Mouse (Mus musculus): Measurements from ENCODE around the gene Aebp1.

The Aebp1 gene

DNA sequence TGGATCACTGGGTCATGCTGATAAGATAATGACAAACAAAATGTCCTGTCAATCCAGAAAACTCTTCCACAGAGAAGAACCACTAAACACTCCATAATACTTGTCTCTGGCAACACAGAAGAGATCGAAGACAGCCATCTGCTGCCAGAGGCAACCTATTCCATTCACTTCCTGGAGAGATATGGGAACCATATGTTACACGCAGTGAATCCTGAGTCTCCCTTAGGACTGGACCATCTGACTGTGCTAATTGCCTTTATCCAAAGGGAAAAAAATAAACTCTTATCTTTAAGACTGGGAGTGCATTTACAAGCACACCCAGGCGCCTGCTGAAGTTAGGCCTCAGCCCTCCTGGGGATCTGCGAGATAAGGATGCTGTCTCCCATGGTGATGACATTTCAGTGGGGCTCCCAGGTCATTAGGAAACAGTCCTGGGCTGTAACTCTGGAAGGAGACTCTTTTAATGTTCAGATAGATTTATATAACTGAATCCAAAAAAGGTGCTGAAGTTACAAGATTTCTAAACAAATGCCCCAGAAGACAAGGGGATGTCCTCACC, 31.1 kb downstream of the Aebp1 start:
- intact Hi-C loops (cut with DNase I), result no loop called here

DNA sequence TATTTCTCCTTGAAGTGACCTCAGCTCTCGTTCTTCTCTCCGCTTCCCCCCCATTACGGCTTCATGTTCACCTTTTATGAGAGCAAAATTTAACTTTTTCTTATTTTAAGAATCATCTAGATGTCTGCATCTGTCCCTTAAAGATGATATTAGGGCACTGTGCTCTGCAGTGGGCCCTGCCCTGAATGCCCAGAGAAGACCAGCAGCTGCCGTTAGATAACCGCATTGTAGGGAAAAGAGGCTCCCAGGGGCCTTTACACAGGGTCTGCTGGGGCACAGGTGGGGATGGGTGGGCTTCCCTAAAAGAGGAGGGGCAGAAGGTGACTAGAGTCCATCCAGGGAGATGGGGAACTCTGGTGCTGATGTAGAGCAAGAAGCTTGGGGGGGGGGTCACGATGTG, 32.1 kb downstream of the Aebp1 start:
- intact Hi-C loops (cut with DNase I), result no loop called here

DNA sequence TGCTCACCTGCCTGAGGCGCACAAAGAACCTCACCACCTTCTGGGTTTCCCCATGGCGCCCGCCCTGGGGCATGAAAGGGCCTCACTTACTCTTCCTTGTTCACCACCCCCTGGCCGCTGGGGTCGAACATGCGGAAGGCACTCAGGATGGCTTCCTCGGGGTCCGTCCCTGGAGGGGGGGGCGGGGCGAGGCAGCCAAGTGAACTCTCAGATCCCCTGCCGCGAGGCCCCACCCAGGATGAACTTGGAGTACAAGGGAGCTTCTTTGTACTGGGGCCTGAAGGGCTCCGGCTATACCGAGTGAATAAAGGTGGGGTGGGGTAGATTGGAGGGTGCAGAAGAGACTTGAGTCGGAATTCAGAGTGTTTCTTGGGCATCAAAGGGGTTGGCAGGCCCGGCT, 35.5 kb downstream of the Aebp1 start:
- intact Hi-C loops (cut with DNase I), result no loop called here

DNA sequence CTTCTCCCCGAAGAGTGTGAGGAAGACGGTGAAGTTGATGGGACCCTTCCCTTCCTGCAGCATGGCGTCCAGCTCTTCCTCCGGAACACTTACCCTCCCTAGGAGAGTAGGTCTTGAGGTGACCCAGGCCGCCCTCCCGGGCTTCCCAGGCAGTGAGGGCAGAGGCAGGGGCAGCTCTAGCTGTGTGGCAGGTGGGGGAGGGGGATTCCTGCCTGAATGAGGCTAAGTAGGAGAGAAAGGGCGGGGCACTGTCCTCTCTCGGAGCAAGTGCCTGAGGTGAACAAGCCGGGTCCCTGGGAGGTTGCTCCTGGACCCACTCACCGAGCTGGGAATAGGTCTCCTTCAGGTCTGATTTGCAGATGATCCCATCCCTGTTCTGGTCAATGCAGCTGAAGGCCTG, 36.1 kb downstream of the Aebp1 start:
- intact Hi-C loops (cut with DNase I), result no loop called here

DNA sequence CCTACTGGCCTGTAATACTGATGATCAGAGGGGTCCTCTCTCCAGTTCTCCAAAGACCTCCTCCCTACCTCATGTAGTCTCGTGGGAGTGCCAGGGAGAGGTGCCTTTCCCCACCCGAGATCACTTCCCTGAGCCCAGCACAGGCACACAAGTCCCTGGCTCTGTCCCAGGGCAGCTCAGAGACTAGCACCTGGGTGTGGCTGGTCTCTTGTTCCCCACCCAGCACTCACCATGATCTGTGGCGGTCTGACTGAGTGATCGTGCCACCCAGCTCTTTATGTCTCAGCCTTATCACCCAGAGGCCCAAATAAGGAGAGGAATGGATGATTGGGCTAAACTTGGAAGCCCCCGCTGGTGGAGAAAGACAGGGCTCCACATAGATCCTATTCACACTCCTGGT, 36.8 kb downstream of the Aebp1 start, which contains the start of gene Myl7:
Gene Myl7, minus strand, starts transcription at position 252 of the 400 bp plus-strand sequence.
- intact Hi-C loops (cut with DNase I), result no loop called here

DNA sequence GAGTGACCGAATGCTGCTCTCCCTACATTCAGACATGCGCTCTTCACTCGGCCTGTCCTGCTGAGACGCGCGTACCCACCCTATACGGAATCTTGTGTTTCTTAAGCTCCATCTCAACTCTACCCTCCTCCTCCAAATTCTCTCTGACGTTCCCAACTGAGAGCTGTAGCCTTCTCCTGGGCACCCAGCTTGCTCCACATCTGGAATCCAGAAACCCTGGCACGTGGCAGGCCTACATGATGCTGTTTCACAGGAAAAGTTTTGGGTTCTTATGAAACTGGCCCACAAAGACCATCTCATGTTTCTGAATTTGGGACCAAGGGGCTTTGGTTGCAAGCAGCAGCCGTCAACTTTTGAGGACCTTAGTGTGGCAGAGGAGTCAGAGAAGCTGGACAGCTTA, 37.5 kb downstream of the Aebp1 start:
- intact Hi-C loops (cut with DNase I), result no loop called here

DNA sequence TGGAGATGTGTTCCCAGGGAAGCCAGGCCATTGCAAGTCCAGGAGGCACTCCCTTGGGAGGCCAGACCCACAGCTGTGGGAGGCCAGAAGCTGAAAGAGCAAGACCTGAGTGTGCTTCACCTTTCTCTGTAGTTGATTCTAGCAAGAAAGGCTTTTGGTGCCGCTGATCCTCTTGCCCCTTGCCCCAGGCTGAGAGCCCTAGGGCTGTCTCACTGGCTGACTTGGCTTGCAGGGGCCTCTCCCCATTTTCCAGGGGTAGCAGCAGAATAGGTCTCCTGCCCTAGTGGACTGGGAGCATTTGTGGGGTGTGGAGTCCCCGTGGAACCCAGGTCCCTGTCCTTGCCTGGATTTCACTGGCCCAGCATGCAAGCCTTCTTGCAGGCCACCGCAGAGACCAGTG, 39.6 kb downstream of the Aebp1 start:
- intact Hi-C loops (cut with DNase I), result no loop called here

DNA sequence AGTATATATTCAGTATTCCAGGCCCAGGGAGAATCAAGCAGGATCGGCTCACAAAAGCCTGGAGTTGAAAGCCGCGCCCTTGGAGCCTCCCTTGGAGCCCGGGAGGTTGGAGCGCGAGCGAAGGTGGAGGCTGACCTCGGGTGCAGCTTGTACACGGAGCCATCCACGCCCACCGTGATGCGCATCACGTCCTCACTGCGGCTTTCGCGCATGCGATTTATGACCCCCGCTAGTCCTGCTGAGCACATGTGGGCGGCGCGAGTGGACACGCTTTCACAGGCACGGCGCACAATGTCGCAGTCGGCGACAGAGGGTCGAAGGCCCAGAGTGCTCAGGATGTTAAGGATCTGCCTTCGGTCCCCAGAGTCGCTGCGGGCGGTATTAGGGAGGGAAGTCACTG, 40.2 kb downstream of the Aebp1 start:
- intact Hi-C loops (cut with DNase I), result no loop called here

DNA sequence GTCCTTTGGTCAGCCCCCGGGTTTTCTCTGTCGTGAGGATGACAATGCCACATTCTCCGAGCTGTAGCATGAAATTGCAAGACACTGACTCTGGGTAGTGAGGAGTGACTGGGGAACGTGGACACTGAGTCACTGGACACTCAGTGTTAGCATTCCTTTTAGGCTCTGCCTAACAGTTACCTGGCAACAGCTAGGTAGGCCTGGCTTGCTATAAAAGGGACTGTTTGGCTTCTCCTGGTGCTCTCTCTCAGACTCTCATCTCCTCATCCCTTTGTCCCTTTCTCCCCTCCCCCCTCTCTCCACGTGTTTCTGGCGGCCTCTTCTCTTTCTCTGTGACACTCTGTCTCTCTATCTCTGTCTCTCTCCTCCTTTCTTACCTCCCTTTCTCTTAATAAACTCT, 40.6 kb downstream of the Aebp1 start:
- intact Hi-C loops (cut with DNase I), result no loop called here

DNA sequence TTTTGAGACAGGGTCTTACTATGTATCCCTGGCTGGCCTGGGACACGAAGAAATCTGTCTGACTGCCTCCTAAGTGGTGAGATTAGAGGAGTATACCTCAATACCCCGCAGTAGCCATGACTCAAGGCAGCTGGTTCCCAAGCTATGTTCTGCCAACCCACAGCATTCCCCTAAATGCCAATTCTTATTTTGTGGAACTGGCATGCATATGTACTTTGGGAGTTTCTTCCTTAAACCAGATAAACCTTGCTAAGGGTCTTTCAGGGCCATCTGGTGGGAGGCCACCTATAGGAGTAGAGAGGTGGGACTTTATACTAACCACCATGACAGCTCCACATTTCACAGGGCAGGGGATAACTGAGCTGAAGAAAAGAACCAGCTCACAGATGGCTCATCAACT, 42.1 kb downstream of the Aebp1 start:
- intact Hi-C loops (cut with DNase I), result no loop called here

DNA sequence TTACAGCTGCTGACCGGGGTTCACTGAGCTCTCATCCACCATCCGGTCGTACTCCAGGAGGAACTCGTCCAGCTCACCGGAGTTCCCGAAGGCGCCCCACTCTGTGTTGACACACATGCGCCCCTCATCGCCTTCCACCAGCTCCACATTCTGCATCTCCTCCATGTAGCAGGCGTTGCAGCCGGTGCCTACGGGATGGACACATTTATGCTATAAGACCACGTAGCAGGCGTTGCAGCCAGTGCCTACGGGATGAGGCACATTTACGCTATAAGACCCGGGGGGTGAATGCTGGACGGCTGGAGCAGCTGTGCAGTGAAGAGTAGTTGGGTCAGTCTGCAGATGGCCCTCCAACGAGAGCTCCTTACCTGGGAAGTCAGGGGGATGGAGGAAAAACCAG, 42.6 kb downstream of the Aebp1 start:
- intact Hi-C loops (cut with DNase I), result no loop called here

DNA sequence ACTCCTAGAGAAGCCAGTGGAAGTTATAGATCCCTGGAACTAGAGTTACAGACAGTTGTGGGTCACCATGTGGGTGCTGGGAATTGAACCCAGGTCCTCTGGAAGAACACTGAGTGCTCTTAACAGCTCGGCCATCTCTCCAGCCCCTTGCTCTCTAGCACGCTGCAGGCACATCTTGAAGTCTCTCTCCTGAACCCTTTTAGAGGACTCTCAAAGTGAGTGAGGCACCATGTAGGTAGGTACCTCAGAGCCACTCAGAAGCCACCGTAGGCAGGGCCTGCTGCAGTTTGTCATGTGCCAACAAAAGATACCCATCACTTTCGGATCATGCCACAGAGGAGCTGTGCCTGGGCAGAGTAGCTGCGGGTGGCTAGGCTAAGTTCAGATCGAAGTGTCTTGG, 43.1 kb downstream of the Aebp1 start:
- intact Hi-C loops (cut with DNase I), result no loop called here

DNA sequence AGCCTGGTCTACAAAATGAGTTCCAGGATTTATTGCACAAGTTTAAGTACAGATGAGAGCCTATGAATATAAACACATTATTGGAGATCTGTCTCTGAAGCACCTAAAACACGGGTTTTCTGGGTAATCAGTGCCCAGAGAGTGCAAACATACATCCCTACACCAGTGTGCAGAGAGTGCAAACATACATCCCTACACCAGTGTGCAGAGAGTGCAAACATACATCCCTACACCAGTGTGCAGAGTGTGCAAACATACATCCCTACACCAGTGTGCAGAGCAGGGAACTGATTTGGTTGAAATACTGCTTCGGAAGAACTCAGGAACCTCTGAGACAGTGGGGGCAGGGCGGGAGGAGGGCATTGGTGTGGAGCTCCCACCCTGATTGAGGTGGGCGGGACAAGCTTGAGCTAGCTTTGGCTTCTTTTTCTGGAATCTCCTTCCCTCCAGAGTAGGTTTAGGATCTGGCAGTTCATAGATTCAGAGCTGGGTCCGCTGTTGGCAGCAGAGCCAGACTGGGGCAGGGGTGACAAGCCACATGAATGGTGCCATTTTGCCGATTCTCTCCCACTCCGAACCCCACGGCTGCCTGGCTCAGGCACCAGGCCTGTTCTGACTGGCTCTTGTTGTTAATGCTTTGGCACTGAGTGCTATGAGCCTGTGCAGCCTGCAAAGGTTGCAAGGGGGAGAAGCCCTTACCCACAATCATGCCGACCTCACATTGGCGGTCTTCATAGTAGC, 44.2 kb downstream of the Aebp1 start:
- intact Hi-C loops (cut with DNase I), result no loop called here

DNA sequence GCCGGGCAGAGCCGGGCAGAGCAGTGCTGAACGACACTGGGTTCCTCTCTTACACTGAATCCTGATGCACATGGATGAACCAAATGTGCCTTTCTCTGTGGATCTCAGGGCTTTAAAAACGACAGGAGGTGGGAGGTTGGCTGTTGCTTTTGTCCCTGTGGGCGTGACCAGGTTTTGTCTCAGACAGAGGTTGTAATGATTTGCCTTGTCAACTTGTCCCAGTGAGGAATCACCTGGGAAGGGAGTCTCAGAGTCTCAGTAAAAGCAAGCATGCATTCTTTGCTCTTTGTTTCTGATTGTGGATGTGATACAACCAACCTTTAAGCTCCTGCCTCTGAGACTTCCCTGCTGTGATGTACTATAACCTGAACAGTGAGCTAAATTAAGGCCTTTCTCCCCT, 45.3 kb downstream of the Aebp1 start:
- intact Hi-C loops (cut with DNase I), result no loop called here

DNA sequence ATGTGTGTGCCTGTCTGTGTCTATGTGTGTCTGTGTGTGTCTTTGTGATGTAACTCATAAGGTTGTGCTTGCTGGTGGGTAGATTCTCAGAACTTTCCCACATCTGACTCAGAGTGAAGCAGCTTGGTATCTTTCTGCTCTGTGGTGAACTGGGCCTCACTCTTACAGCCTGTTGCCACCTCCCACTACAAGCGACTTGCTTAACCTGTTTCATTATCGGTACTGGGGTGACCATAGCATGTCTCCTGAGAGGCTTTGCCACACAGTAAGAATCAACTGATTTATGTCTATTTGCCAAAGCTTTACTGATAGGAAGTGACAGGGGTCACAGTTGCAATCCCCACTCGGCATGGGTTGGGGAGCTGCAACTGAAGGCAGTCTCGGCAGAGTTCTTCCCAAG, 46.9 kb downstream of the Aebp1 start:
- intact Hi-C loops (cut with DNase I), result no loop called here

DNA sequence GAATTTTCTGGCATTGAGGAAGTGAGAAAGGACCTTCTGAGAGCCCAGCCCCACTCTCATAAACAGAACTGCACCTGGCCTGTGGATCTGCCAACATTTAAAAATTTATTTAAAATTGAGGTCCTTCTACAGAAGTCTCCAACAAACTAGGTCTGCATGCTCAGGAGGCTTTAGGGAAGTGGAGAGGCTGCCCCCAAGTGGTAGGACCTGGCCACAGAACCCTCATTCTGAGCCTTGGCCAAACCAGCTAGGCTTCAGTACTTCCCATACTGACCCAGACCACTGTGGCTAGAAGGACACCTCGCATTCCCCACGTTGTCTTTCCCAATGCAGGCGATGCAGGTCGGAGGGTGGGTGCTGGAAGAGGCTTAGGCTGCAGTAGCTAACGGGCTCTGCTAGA, 50.9 kb downstream of the Aebp1 start:
- intact Hi-C loops (cut with DNase I), result no loop called here

DNA sequence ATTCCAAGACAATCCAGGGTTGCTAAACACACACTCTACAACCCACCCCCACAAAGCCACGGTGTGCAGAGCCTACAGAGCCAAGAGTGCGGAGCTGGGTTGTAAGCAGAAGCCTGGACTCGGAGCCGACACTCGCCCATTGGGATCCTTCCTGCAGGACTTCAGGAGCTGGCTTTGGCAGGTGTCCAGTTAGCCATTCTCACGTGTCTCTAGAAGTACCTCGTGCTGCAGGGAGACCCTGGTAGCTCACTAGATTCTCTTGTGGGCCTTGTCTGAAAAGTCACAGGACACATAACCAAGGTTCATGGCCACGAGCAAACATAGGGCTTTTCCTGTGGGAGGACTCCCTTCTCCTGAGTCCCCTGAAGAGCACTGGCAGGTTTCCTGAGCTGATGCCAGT, 51.5 kb downstream of the Aebp1 start:
- intact Hi-C loops (cut with DNase I), result no loop called here

DNA sequence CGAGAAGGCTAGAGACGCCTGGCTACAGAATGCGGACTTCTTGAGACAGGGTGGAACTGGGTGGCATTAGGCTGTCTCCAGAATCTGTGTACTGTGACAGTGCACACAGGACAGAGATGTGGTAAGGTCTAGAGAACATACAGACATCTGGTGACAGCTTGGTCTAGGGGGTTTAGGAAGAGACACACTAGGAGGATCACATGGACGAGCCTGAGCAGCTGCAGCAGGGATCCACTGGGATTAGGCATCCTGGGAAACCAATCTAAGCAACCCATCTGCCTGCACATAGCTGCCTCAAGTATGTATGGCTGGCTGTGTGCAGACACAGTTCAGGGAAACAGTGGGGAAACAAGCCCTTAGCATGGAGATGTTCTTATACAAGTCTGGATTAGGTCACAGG, 52.2 kb downstream of the Aebp1 start:
- intact Hi-C loops (cut with DNase I), result no loop called here

DNA sequence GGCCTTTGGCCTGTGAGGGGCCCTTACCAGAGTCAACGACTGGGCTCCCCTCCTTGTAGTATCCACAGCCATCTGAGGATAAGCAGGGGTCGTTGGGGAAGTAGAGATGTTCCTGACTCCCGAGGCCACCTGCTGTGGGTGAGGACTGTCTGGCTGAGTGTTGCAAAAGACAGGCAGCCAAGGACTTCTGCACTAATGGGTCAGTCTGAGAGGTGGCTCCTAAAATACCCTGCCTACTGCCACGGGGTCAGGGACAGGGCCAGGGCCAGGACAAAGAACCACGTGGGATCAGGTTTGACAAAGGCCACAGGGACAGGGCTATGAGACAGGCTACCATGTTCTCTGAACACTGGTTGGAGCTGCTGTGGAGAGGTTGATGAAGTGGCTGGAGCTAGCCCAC, 53.2 kb downstream of the Aebp1 start:
- intact Hi-C loops (cut with DNase I), result no loop called here

DNA sequence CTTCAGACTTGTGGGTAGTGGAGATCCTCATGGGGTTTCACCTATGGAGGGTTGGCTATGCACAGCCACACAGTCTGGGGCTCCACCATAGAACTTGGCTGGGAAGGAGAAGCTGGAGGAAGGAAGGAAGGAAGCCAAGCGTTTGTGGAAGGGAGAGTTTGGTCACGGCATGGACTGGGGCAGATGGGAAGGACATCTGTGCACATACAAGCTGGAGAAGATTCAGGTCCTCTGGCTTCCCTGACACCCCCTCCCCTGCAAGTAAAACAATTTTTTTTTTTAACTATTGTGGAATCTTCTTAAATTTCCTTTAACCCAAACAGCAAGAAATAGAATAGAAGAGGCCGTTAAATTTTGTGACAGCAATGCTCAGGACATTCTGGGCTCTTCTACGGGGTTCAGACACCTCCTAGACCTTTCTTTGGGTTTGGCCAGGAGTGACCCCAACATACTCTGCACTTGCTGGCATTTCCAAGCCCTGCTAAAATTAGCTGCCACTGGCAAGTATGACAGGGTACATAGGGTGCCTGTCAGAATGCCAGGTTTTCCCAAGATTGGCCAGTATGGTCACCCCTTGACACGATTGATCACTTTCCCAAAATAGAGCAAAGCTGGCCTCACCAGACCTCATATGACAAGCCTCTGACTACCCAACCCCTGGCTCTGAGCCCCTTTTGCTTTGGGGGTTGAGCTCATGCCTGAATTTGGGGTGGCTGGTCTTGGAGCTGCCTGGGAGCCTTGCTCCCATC, 53.9 kb downstream of the Aebp1 start:
- intact Hi-C loops (cut with DNase I), result no loop called here

DNA sequence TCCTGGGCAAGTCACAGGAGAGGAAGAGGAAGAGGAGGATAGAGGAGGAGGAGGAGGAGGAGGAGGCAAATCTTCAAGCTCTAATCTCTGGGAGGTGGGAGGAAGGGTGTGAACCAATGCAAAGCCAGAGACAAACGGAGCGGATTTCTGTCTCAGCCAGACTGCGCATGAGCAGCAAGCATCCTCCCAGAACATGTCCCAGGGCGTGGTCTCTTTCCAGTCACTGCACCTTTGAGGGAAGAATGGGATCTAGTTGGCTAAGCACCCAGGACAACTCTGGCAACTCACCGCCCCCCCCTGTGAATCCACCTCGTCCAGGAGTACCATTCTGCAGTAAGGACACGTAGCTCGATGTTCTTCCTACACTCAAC, 54.4 kb downstream of the Aebp1 start:
- intact Hi-C loops (cut with DNase I), result no loop called here

DNA sequence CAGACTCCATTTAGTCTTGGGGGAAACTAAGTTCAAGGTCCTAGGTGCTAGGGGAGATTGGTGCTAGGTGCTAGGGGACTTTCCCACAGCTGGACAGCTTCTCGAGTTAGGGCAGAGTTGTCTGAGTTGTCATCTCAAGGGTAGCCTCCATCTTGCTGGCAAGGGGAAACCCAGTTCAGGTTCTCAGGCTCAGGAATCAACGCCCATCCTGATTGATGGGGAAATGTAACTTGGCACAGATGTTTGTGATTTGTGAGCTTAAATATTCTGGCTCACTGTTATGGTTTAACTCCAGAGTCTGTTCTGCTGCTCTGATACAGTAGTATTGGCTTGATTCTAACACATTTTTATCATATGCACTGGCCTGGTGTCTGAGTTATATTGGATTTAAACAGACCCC, 56.4 kb downstream of the Aebp1 start:
- intact Hi-C loops (cut with DNase I), result no loop called here

DNA sequence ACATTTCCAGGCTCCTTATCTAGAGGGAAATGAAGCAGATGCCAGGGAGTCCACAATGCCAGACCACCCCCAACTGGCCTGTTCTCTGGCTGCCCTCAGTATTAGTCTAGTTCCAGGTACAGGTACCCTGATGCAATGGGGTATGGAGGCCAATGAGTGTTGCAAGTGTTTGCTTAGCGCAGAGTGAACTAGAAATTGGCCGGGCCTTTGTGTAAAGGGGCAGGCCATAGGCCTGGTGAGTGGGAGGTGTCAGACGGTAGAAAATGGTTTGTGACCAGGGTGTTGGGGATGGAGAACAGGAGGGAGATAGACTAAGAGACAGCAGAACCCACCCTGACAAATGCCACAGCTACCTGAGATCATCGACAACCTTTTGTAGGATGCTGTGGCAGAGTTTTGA, 57.9 kb downstream of the Aebp1 start:
- intact Hi-C loops (cut with DNase I), result no loop called here
